Mouse (Mus musculus) midbrain, postnatal 0 days (tissue): Measurements from ENCODE around the gene Cryab. TPM values are rescaled to one million over a fixed set of nuclear protein-coding genes. Genes with fewer than 3 reads are reported as not detected.
A peak's percentile ranks its signal among the peaks of the same experiment; 100 is the strongest.

Experiments used
- ATAC-seq: fragments of 200-750 bp; cut with Nextera tagmentation; 2 replicates; pipeline ENCODE4 v1.8.0; 2017; ENCODE audit warnings: moderate number of reproducible peaks, mild to moderate bottlenecking, moderate TSS enrichment, moderate library complexity; ENCODE audit not compliant: low FRiP score
- DNase-seq: peaks from one replicate; pipeline ENCODE4 v3.0.0-alpha.2; 2015; ENCODE audit warnings: low spot score
- H3K27ac ChIP-seq: fragments of 300-500 bp; sonication (generic); 2 replicates; pipeline ENCODE4 v1.5.1; 2014; ENCODE audit warnings: low read depth, mild to moderate bottlenecking, low read length, mixed read lengths
- H3K27me3 ChIP-seq: fragments of 300-500 bp; sonication (generic); 2 replicates; pipeline ENCODE4 v1.6.1; 2014; ENCODE audit warnings: low read length, control low read depth, mixed read lengths; ENCODE audit not compliant: insufficient read depth
- H3K36me3 ChIP-seq: fragments of 300-500 bp; sonication (generic); 2 replicates; pipeline ENCODE4 v1.6.1; 2014; ENCODE audit warnings: low read length, control low read depth, mixed read lengths; ENCODE audit not compliant: insufficient read depth
- H3K4me1 ChIP-seq: fragments of 300-500 bp; sonication (generic); 2 replicates; pipeline ENCODE4 v1.6.1; 2014; ENCODE audit warnings: mild to moderate bottlenecking, control low read depth, antibody characterized with exemption, low read length, mixed read lengths; ENCODE audit not compliant: insufficient read depth
- H3K4me2 ChIP-seq: fragments of 300-500 bp; sonication (generic); 2 replicates; pipeline ENCODE4 v1.6.1; 2014; ENCODE audit warnings: low read depth, mild to moderate bottlenecking, low read length, mixed read lengths; ENCODE audit not compliant: poor library complexity, severe bottlenecking
- H3K4me3 ChIP-seq: fragments of 300-500 bp; sonication (generic); 2 replicates; pipeline ENCODE4 v1.5.1; 2014; ENCODE audit warnings: low read depth, mild to moderate bottlenecking, low read length, moderate library complexity
- H3K9ac ChIP-seq: fragments of 300-500 bp; sonication (generic); replicated peaks from 2 replicates; pipeline ENCODE4 v1.6.1; 2014; ENCODE audit warnings: mild to moderate bottlenecking, low read length, moderate library complexity, mixed read lengths; ENCODE audit not compliant: poor library complexity, severe bottlenecking
- H3K9me3 ChIP-seq: fragments of 300-500 bp; sonication (generic); 2 replicates; pipeline ENCODE4 v1.6.1; 2016; ENCODE audit warnings: low read length, control low read depth
- CTCF ChIP-seq: IDR thresholded peaks from 2 replicates; pipeline ENCODE4 v1.5.1; 2016; ENCODE audit warnings: antibody characterized with exemption, mild to moderate bottlenecking
- WGBS: fragments of 180-500 bp; shearing (Covaris S2); extraction: QIAGEN DNeasy Blood & Tissue Kit; methylation state at CpG from one replicate; pipeline ENCODE4 v1.1.7; 2014; 5-methylcytosine and 5-hydroxymethylcytosine counted together
- polyA plus RNA-seq: library from polyadenylated mRNA; unstranded; fragments of >200 nt; fragmentation: Nextera tagmentation; extraction: Ambion mirVana; gene quantifications from 2 replicates; pipeline ENCODE4 v1.2.1, GENCODE M21; 2015
- total RNA-seq: library from RNA; depleted of rRNA; stranded (reverse); fragments of >200 nt; gene quantifications from 2 replicates; pipeline ENCODE4 v1.2.3, GENCODE M21; 2014

Cryab gene
- total and polyA plus RNA-seq, 2 experiments from 2014 or later: 6.2 to 19.7 TPM

DNA sequence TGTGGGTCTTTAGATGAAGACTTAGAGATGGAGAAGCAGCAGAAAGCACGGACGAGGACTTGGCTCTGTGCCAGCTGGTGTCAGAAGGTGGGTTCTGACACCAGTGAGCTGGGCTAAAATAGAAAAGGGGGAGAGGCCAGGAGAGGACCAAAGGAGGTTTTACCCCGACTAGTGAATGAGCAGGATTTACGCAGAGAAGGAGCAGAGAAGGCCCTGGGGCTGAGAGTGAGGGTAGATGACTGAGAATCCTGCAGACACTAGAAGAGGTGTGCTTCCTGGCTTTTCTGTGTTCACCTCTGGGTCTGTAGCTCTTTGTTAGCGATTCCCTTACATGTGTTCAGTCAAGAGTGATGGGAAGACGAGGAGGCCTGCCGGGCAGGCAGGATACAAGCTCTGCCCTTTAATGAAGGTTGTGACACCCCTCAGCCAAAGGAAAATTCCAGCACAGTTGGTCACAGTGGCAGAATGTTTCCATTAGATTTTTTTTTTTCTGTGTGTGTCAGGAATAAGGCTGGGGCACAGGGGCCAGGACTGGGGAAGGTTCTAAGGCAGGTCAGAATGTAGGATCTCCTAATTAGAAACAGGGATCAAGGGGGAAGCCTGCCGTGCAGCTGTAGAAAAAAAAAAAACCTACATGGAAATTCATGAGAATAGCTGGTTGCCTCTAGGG, 25.1 kb upstream of the Cryab start:
- Histone ChIP-seq H3K4me3 (peak overlapping the region; percentile 62), H3K27ac (peak overlapping the region; percentile 52), H3K9ac (peak overlapping the region; percentile 33; the same call in 1 of the 2 replicates), H3K4me2 (peak overlapping the region; percentile 85), H3K27me3 (no peaks in the 10 kb centered on the region), H3K4me1 (peaks cover 3% of the 10 kb centered on the region; the same call in 1 of the 2 replicates), H3K9me3 (no peaks in the 10 kb centered on the region), H3K36me3 (no peaks in the 10 kb centered on the region)
- no peak for TF ChIP-seq CTCF
- DNase-seq (no peak), ATAC-seq (no peak)
- 19% methylated on average over 8 of the region's 8 CpGs for WGBS

DNA sequence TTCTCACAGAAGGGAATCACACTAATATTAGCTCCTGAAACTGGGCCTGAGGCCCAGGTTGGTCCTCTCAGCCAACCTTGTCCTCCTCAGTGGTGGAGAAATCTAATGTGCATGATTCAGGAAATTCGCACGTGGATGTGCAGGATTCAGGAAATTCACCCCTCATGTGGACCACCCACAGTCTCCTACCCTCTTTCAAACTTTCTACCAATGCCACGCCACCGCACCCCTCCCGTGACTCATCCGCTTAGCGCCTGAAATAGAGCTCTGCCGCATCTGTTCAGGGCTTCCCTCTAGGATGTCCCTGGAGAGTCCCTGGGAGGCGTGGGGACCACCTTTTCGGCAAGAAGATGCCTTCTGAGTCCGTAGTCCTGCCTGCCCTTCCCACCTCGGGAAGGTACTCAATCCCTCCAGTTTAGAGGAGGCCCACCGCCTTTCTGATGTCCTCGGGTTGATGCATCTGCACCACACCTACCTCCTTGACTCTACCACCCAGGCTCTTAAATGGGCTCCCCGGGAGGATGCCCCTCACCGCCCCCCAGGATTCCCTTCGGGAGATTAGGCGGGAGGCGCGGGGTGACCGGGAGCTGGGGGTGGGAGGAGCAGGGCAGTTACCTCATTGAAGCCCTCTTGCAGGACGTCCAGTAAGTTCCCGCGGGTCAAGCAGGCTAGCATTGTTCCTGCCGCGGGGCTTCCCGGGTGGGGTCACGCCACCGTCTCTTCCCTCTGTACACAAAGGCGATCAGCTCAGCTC, 23.8 kb upstream of the Cryab start:
- 2% methylated on average over 30 of the region's 30 CpGs for WGBS
- no peaks in the 10 kb centered on the region for H3K27me3 ChIP-seq
- DNase-seq: peak; percentile 17
- no peaks in the 10 kb centered on the region for H3K36me3 ChIP-seq
- no peaks in the 10 kb centered on the region for H3K9me3 ChIP-seq
- TF ChIP-seq CTCF: no peak
- ATAC-seq: peak; percentile 20; the same call in 1 of the 2 replicates
- peak overlapping the region; percentile 81 for H3K27ac ChIP-seq
- H3K4me3 ChIP-seq: peak overlapping the region; percentile 62
- peak overlapping the region; percentile 85 for H3K4me2 ChIP-seq
- H3K4me1 ChIP-seq: peaks cover 3% of the 10 kb centered on the region; the same call in 1 of the 2 replicates
- peak overlapping the region; percentile 63 for H3K9ac ChIP-seq

DNA sequence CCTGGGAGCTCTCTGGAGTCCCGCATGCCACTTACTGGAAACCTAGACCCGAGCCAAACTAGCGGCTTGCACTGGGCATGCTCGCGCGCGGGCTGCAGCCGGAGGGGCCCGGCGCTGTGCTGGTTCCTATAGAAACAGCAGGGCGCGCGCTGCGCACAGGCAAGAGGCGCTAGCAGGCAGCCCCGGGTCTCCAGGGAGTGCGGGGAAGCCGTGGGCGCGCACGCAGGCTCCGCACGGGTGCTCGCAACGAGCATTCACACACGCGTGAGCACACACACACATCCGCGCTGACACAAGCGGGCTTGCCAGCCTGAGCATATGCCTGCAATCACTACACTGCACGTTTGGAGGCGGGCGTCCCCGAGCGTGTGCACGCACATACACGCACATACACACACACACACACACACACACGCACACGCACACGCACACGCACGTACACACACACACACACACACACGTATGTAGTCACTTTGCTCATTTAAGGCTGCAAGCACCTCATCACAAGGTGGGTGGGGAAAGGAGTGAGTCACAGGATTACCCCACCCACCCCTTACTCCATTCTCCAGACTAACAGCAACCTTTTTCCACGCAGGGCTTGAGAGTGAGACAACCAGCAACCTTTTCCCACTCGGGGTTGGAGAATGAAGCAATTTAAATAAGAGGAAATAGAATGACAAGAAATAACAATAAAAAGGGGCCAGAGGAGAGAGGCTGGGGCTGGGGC, 23.0 kb upstream of the Cryab start:
- Histone ChIP-seq H3K27ac (peak overlapping the region; percentile 81), H3K36me3 (no peaks in the 10 kb centered on the region), H3K27me3 (no peaks in the 10 kb centered on the region), H3K9me3 (no peaks in the 10 kb centered on the region), H3K9ac (peak overlapping the region; percentile 63), H3K4me2 (peak overlapping the region; percentile 85), H3K4me3 (peak overlapping the region; percentile 62), H3K4me1 (peaks cover 3% of the 10 kb centered on the region; the same call in 1 of the 2 replicates)
- DNase-seq (peak; percentile 96), ATAC-seq (peak; percentile 96)
- TF ChIP-seq CTCF: peak; percentile 57
- under 1% methylated on average over 44 of the region's 45 CpGs for WGBS

DNA sequence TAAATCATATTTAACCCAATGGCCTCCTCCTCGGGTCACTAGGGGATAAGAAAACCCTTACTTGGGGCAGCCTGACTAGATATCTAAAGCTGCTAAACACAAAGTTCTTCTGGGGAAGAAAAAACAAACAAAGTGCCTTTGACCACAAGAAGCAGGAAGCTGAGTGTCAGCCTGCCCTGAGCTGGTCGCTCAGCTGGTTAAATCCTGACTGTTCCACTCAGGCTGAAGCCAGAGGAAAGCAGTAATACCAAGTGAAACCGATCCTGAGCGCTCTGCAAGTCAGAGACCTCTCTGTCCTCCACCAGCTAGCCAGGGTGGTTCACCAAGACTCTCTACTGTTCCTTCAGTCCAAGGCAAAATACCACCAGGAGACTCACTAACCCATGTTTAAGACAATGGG, 21.5 kb upstream of the Cryab start:
- Histone ChIP-seq H3K27ac (no peak overlapping the region), H3K36me3 (no peaks in the 10 kb centered on the region), H3K9ac (no peak overlapping the region), H3K4me3 (no peak overlapping the region), H3K9me3 (no peaks in the 10 kb centered on the region), H3K27me3 (no peaks in the 10 kb centered on the region), H3K4me2 (no peak overlapping the region), H3K4me1 (no peaks in the 10 kb centered on the region)
- DNase-seq: no peak
- ATAC-seq: no peak
- 69% methylated on average over 4 of the region's 4 CpGs for WGBS
- no peak for TF ChIP-seq CTCF

DNA sequence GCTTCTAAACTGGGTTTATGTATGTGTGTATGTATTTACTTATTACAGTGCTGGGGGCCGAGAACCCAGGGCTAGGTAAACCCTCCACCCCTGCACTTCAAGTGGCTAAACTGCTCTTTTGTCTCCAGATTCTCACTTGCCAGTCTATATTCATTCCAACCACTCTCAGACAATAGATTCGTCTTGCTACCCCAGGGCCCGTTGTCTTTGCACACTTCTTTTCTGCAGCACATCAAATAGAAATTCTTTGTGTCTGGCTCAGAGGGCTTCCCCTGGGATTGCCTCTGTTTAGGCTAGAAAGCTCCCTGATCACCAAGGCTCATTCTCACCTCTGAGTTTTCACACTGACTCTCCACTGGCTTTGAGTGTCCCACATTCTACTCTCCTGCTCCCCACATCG, 18.6 kb upstream of the Cryab start:
- ATAC-seq: no peak
- no peak for TF ChIP-seq CTCF
- Histone ChIP-seq H3K4me1 (no peaks in the 10 kb centered on the region), H3K27me3 (no peaks in the 10 kb centered on the region), H3K9me3 (no peaks in the 10 kb centered on the region), H3K4me2 (no peak overlapping the region), H3K4me3 (no peak overlapping the region), H3K36me3 (no peaks in the 10 kb centered on the region), H3K27ac (no peak overlapping the region), H3K9ac (no peak overlapping the region)
- 10% methylated on average over 4 of the region's 4 CpGs for WGBS
- no peak for DNase-seq
